Mouse (Mus musculus) cerebellum, adult 2 months (tissue): ENCODE results near the gene Tnni3k.

Experiments used
- CTCF ChIP-seq: fragments of 200-500 bp; IDR thresholded peaks from 2 replicates; pipeline ENCODE4 v1.5.1; 2011; ENCODE audit warnings: low read depth, mild to moderate bottlenecking, control low read depth, low read length, moderate library complexity, borderline replicate concordance; ENCODE audit not compliant: insufficient read depth
- POLR2A ChIP-seq: fragments of 200-500 bp; IDR thresholded peaks from 2 replicates; pipeline ENCODE4 v1.6.1; 2011; ENCODE audit warnings: low read length, control low read depth, borderline replicate concordance; ENCODE audit not compliant: insufficient read depth

- no peak for TF ChIP-seq CTCF
- TF ChIP-seq POLR2A: no peak
Measured at GRCm38 (mm10) chr3:154915566-154915965, 139.6 kb downstream of the Tnni3k start.
